Mouse (Mus musculus): Measurements from ENCODE around the gene Tenm3.
A peak's percentile ranks its signal among the peaks of the same experiment; 100 is the strongest.

The Tenm3 gene

GRCm38 (mm10) chr8:48228676-48229075, 615.1 kb downstream of the Tenm3 start:
- no peak for ATAC-seq (ENCODE audit: insufficient number of reproducible peaks, low FRiP score, low TSS enrichment)

- ATAC-seq (ENCODE audit: insufficient number of reproducible peaks, low FRiP score, low TSS enrichment), result no peak
Measured at GRCm38 (mm10) chr8:48224753-48225152, 619.0 kb downstream of the Tenm3 start.

- peak; percentile 59 for ATAC-seq (ENCODE audit: insufficient number of reproducible peaks, low FRiP score, low TSS enrichment)
Measured at GRCm38 (mm10) chr8:48222429-48222769, 621.4 kb downstream of the Tenm3 start.

- no peak for ATAC-seq (ENCODE audit: insufficient number of reproducible peaks, low FRiP score, low TSS enrichment)
Measured at GRCm38 (mm10) chr8:48221724-48222428, 621.9 kb downstream of the Tenm3 start.

- no peak for ATAC-seq (ENCODE audit: insufficient number of reproducible peaks, low FRiP score, low TSS enrichment)
Measured at GRCm38 (mm10) chr8:48221304-48221703, 622.4 kb downstream of the Tenm3 start.

GRCm38 (mm10) chr8:48220529-48221181, 623.1 kb downstream of the Tenm3 start:
- no peak for ATAC-seq (ENCODE audit: insufficient number of reproducible peaks, low FRiP score, low TSS enrichment)

GRCm38 (mm10) chr8:48215071-48215501, 628.7 kb downstream of the Tenm3 start:
- ATAC-seq (ENCODE audit: insufficient number of reproducible peaks, low FRiP score, low TSS enrichment), result no peak

GRCm38 (mm10) chr8:48214386-48214785, 629.4 kb downstream of the Tenm3 start:
- ATAC-seq (ENCODE audit: insufficient number of reproducible peaks, low FRiP score, low TSS enrichment), result no peak

GRCm38 (mm10) chr8:48211931-48212330, 631.8 kb downstream of the Tenm3 start:
- no peak for ATAC-seq (ENCODE audit: insufficient number of reproducible peaks, low FRiP score, low TSS enrichment)

- no peak for ATAC-seq (ENCODE audit: insufficient number of reproducible peaks, low FRiP score, low TSS enrichment)
Measured at GRCm38 (mm10) chr8:48207567-48207966, 636.2 kb downstream of the Tenm3 start.

- no peak for ATAC-seq (ENCODE audit: insufficient number of reproducible peaks, low FRiP score, low TSS enrichment)
Measured at GRCm38 (mm10) chr8:48206922-48207321, 636.8 kb downstream of the Tenm3 start.

- ATAC-seq (ENCODE audit: insufficient number of reproducible peaks, low FRiP score, low TSS enrichment), result no peak
Measured at GRCm38 (mm10) chr8:48204838-48205345, 638.9 kb downstream of the Tenm3 start.

GRCm38 (mm10) chr8:48204114-48204837, 639.5 kb downstream of the Tenm3 start:
- no peak for ATAC-seq (ENCODE audit: insufficient number of reproducible peaks, low FRiP score, low TSS enrichment)

- ATAC-seq (ENCODE audit: insufficient number of reproducible peaks, low FRiP score, low TSS enrichment), result no peak
Measured at GRCm38 (mm10) chr8:48203611-48204010, 640.1 kb downstream of the Tenm3 start.

- ATAC-seq (ENCODE audit: insufficient number of reproducible peaks, low FRiP score, low TSS enrichment), result no peak
Measured at GRCm38 (mm10) chr8:48203161-48203560, 640.6 kb downstream of the Tenm3 start.

- no peak for ATAC-seq (ENCODE audit: insufficient number of reproducible peaks, low FRiP score, low TSS enrichment)
Measured at GRCm38 (mm10) chr8:48202632-48203031, 641.1 kb downstream of the Tenm3 start.

- ATAC-seq (ENCODE audit: insufficient number of reproducible peaks, low FRiP score, low TSS enrichment), result no peak
Measured at GRCm38 (mm10) chr8:48199171-48199570, 644.6 kb downstream of the Tenm3 start.

- no peak for ATAC-seq (ENCODE audit: insufficient number of reproducible peaks, low FRiP score, low TSS enrichment)
Measured at GRCm38 (mm10) chr8:48195971-48196370, 647.8 kb downstream of the Tenm3 start.

GRCm38 (mm10) chr8:48188586-48188985, 655.2 kb downstream of the Tenm3 start:
- ATAC-seq (ENCODE audit: insufficient number of reproducible peaks, low FRiP score, low TSS enrichment), result no peak

GRCm38 (mm10) chr8:48183758-48184157, 660.0 kb downstream of the Tenm3 start:
- ATAC-seq (ENCODE audit: insufficient number of reproducible peaks, low FRiP score, low TSS enrichment), result no peak

GRCm38 (mm10) chr8:48181000-48181399, 662.8 kb downstream of the Tenm3 start:
- no peak for ATAC-seq (ENCODE audit: insufficient number of reproducible peaks, low FRiP score, low TSS enrichment)

Measured in cerebellum, adult (tissue).